18 mouse cellular contexts compared by ENCODE assay signal in genomic region chr10:67000136-67000535, GRCm38 (mm10).
"Had no signal": no experiment of that assay in that cellular context is flagged by ENCODE, and none has a peak within 500 bp of the region (broad histone marks: within the 10 kb centered on the region; RNA-seq: fewer than 3 reads in every experiment).

No protein-coding gene starts in this region.

- H3K27me3 ChIP-seq: limb, embryonic 12.5 days; lung, embryonic 15.5 days; megakaryocyte, embryonic 14.5 days; stomach, embryonic 15.5 days had no signal

- H3K4me2 ChIP-seq: limb, embryonic 12.5 days; liver, embryonic 13.5 days; lung, embryonic 15.5 days; midbrain, embryonic 12.5 days; stomach, embryonic 15.5 days had no signal

- H3K9me3 ChIP-seq: liver, embryonic 13.5 days; lung, embryonic 15.5 days; midbrain, embryonic 12.5 days; stomach, embryonic 15.5 days had no signal

- ATAC-seq: liver, postnatal 0 days; midbrain, embryonic 16.5 days had no signal

- DNase-seq: kidney, postnatal 36 days; layer of hippocampus, adult 9-11 months; layer of hippocampus, postnatal 36 days; liver; liver, embryonic 13.5 days; liver, postnatal 0 days; lung, postnatal 14 days; right cerebral cortex, postnatal 14 days; thymus, adult 2 months; thymus, postnatal 25 days had no signal

- H3K9ac ChIP-seq: limb, embryonic 12.5 days; liver, embryonic 13.5 days; liver, postnatal 0 days; lung, embryonic 15.5 days; midbrain, embryonic 12.5 days; stomach, embryonic 15.5 days had no signal

- H3K27ac ChIP-seq: kidney, postnatal 0 days; limb, embryonic 12.5 days; liver, embryonic 13.5 days; lung, embryonic 15.5 days; macrophage; midbrain, embryonic 12.5 days; stomach, embryonic 15.5 days had no signal

- H3K36me3 ChIP-seq: limb, embryonic 12.5 days; liver, embryonic 13.5 days; lung, embryonic 15.5 days; midbrain, embryonic 12.5 days; stomach, embryonic 15.5 days had no signal

- H3K4me3 ChIP-seq: limb, embryonic 12.5 days; liver, embryonic 13.5 days; lung, embryonic 15.5 days; megakaryocyte, embryonic 14.5 days; midbrain, embryonic 12.5 days; stomach, embryonic 15.5 days had no signal
